ENCODE assay signal across 16 mouse cellular contexts in genomic region chr12:25197757-25198156, GRCm38 (mm10).
DNase-seq lines count a peak whose midpoint lies in the region; ATAC-seq and TF ChIP-seq lines count a peak whose summit lies in the region.
"Had no signal": no experiment of that assay in that cellular context is flagged by ENCODE, and none has a peak within 500 bp of the region (broad histone marks: within the 10 kb centered on the region; RNA-seq: fewer than 3 reads in every experiment).

No protein-coding gene starts in this region.

- H3K9ac ChIP-seq in embryonic facial prominence, embryonic 11.5 days (replicated peaks; ENCODE audit: low read length): no peak overlapping the region
- H3K9ac ChIP-seq: embryonic facial prominence, embryonic 12.5 days; heart, embryonic 15.5 days; liver, embryonic 13.5 days; midbrain, embryonic 15.5 days; neural tube, embryonic 13.5 days had no signal

- no peaks in the 10 kb centered on the region for H3K36me3 ChIP-seq in embryonic facial prominence, embryonic 11.5 days (replicated peaks; ENCODE audit: control insufficient read depth, insufficient read depth, low read depth, low read length)
- H3K36me3 ChIP-seq in megakaryocyte, embryonic 14.5 days (replicated peaks; ENCODE audit: low read length): no peaks in the 10 kb centered on the region
- H3K36me3 ChIP-seq: embryonic facial prominence, embryonic 12.5 days; heart, embryonic 15.5 days; liver, embryonic 13.5 days; midbrain, embryonic 15.5 days; neural tube, embryonic 13.5 days had no signal

- TF ChIP-seq POLR2A in bone marrow macrophage, adult 2 months (IDR thresholded peaks at IDR 0.05; ENCODE audit: borderline replicate concordance, low read depth, low read length): no peak

- DNase-seq in kidney, postnatal 4 days: peak; percentile 55 to 64
- DNase-seq in kidney, adult 11 months: no peak
- DNase-seq in embryonic facial prominence, embryonic 11.5 days (ENCODE audit: low spot score): peak; percentile 34
- no peak for DNase-seq in layer of hippocampus, postnatal 36 days
- DNase-seq: cerebellum, adult 11-12 months; gastrocnemius, postnatal 25 days; liver, embryonic 13.5 days; right cerebral cortex, postnatal 14 days had no signal

- no peak for TF ChIP-seq CTCF in bone marrow macrophage, adult 2 months (IDR thresholded peaks at IDR 0.05; ENCODE audit: low read depth, low read length)

- H3K27me3 ChIP-seq in embryonic facial prominence, embryonic 11.5 days (ENCODE audit: control insufficient read depth, insufficient read depth, low read length): no peaks in the 10 kb centered on the region
- H3K27me3 ChIP-seq in megakaryocyte, embryonic 14.5 days (replicated peaks): no peaks in the 10 kb centered on the region
- H3K27me3 ChIP-seq: embryonic facial prominence, embryonic 12.5 days; heart, embryonic 15.5 days; liver, embryonic 13.5 days; midbrain, embryonic 15.5 days; neural tube, embryonic 13.5 days had no signal

- ATAC-seq in embryonic facial prominence, embryonic 11.5 days (replicated peaks; ENCODE audit: insufficient number of reproducible peaks, low FRiP score, low TSS enrichment, low read depth): no peak
- no peak for ATAC-seq in erythroid progenitor cell, adult 5-6 weeks (replicated peaks; ENCODE audit: low FRiP score, poor library complexity, severe bottlenecking)
- ATAC-seq: forebrain, embryonic 14.5 days; midbrain, embryonic 15.5 days had no signal

- peak overlapping the region; percentile 67; the same call in 1 of the 2 replicates for H3K27ac ChIP-seq in bone marrow macrophage, adult 2 months (ENCODE audit: insufficient read depth, low read depth, low read length)
- no peak overlapping the region for H3K27ac ChIP-seq in embryonic facial prominence, embryonic 11.5 days (replicated peaks; ENCODE audit: low read depth, low read length)
- H3K27ac ChIP-seq: embryonic facial prominence, embryonic 12.5 days; heart, embryonic 15.5 days; liver, embryonic 13.5 days; midbrain, embryonic 15.5 days; neural tube, embryonic 13.5 days had no signal

- H3K4me1 ChIP-seq in bone marrow macrophage, adult 2 months (ENCODE audit: control insufficient read depth, insufficient read depth, low read length): peaks cover 17% of the 10 kb centered on the region
- no peaks in the 10 kb centered on the region; the same call in 1 of the 2 replicates for H3K4me1 ChIP-seq in embryonic facial prominence, embryonic 11.5 days (ENCODE audit: control insufficient read depth, insufficient read depth, low read length)
- peaks cover 75% of the 10 kb centered on the region for H3K4me1 ChIP-seq in megakaryocyte, embryonic 14.5 days
- H3K4me1 ChIP-seq: embryonic facial prominence, embryonic 12.5 days; midbrain, embryonic 15.5 days; neural tube, embryonic 13.5 days had no signal

- no peak overlapping the region for H3K4me3 ChIP-seq in bone marrow macrophage, adult 2 months (ENCODE audit: insufficient read depth, low read length)
- no peak overlapping the region for H3K4me3 ChIP-seq in embryonic facial prominence, embryonic 11.5 days (ENCODE audit: low read depth, low read length)
- H3K4me3 ChIP-seq in megakaryocyte, embryonic 14.5 days (replicated peaks): peak overlapping the region; percentile 48
- H3K4me3 ChIP-seq: embryonic facial prominence, embryonic 12.5 days; heart, embryonic 15.5 days; liver, embryonic 13.5 days; midbrain, embryonic 15.5 days; neural tube, embryonic 13.5 days had no signal

- WGBS in embryonic facial prominence, embryonic 11.5 days: 21% methylated on average over 4 of the region's 4 CpGs

- no peak overlapping the region for H3K4me2 ChIP-seq in embryonic facial prominence, embryonic 11.5 days (ENCODE audit: low read depth, low read length)
- H3K4me2 ChIP-seq: embryonic facial prominence, embryonic 12.5 days; heart, embryonic 15.5 days; liver, embryonic 13.5 days; midbrain, embryonic 15.5 days; neural tube, embryonic 13.5 days had no signal

- no peaks in the 10 kb centered on the region for H3K9me3 ChIP-seq in embryonic facial prominence, embryonic 11.5 days (replicated peaks; ENCODE audit: control insufficient read depth, low read length)
- H3K9me3 ChIP-seq in megakaryocyte, embryonic 14.5 days: no peaks in the 10 kb centered on the region
- H3K9me3 ChIP-seq: embryonic facial prominence, embryonic 12.5 days; heart, embryonic 15.5 days; liver, embryonic 13.5 days; midbrain, embryonic 15.5 days had no signal

Comparison
In these comparisons a context has a peak if more than half of its experiments do, and no peak if none do; other contexts are left out.
1. DNase-seq: peak in kidney, postnatal 4 days (2 of 2) and embryonic facial prominence, embryonic 11.5 days (single experiment); none in kidney, adult 11 months (single experiment) and layer of hippocampus, postnatal 36 days (0 of 2).